Mouse (Mus musculus): ENCODE data around the gene Prpf6. TPM values are rescaled to one million over a fixed set of nuclear protein-coding genes. Genes with fewer than 3 reads are reported as not detected.

The Prpf6 gene
- total RNA-seq, 1 experiment, result 67.8 TPM

- peaks cover 0 to 4% of the 10 kb centered on the region in 2 experiments; a peak in 1 of 4 replicates for H3K4me1 ChIP-seq (ENCODE audit: control insufficient read depth in 2 of 2, insufficient read depth in 2 of 2, low read length in 2 of 2, poor library complexity in 1 of 2)
- H3K27ac ChIP-seq (ENCODE audit: insufficient read depth, low read depth, low read length, poor library complexity, severe bottlenecking), result no peak overlapping the region
- TF ChIP-seq CHD2 (IDR thresholded peaks at IDR 0.05; ENCODE audit: low read depth, low read length), result no peak
- no peak for TF ChIP-seq HCFC1 (IDR thresholded peaks at IDR 0.05; ENCODE audit: borderline replicate concordance, insufficient read depth, low read length)
- no peak for TF ChIP-seq ZC3H11A (IDR thresholded peaks at IDR 0.05; ENCODE audit: borderline replicate concordance, low read depth, low read length)
- TF ChIP-seq ZNF384 (IDR thresholded peaks at IDR 0.05; ENCODE audit: low read depth, low read length), result no peak
Observed at GRCm38 (mm10) chr2:181632624-181633023, 41.0 kb downstream of the Prpf6 start.

GRCm38 (mm10) chr2:181635865-181636264, 44.2 kb downstream of the Prpf6 start:
- Histone ChIP-seq H3K4me3 (ENCODE audit: insufficient read depth in 1 of 2, low read depth in 1 of 2, low read length in 2 of 2, poor library complexity in 1 of 2, severe bottlenecking in 1 of 2) (no peak overlapping the region), H3K9me3 (ENCODE audit: control insufficient read depth, insufficient read depth, low read depth, low read length) (no peaks in the 10 kb centered on the region), H3K9ac (ENCODE audit: insufficient read depth, low read depth, low read length, poor library complexity, severe bottlenecking) (no peak overlapping the region), H3K36me3 (ENCODE audit: control insufficient read depth, insufficient read depth, low read length, poor library complexity, severe bottlenecking) (peaks cover 32% of the 10 kb centered on the region), H3K4me1 (ENCODE audit: control insufficient read depth in 2 of 2, insufficient read depth in 2 of 2, low read length in 2 of 2, poor library complexity in 1 of 2) (no peaks in the 10 kb centered on the region), H3K27ac (ENCODE audit: insufficient read depth, low read depth, low read length, poor library complexity, severe bottlenecking) (no peak overlapping the region)
- DNase-seq (ENCODE audit: low read depth, low spot score), result no peak
- in situ Hi-C loops (cut with MboI; ENCODE audit: low sequenced_read_pairs in 2 of 2, unreplicated experiment in 2 of 2), result no loop called here
- TF ChIP-seq MAFK (IDR thresholded peaks at IDR 0.05; ENCODE audit: insufficient read depth, low read depth, low read length), result no peak
- TF ChIP-seq ZC3H11A (IDR thresholded peaks at IDR 0.05; ENCODE audit: borderline replicate concordance, low read depth, low read length), result no peak
- TF ChIP-seq CHD2 (IDR thresholded peaks at IDR 0.05; ENCODE audit: low read depth, low read length), result no peak
- no peak for TF ChIP-seq ZNF384 (IDR thresholded peaks at IDR 0.05; ENCODE audit: low read depth, low read length)
- TF ChIP-seq HCFC1 (IDR thresholded peaks at IDR 0.05; ENCODE audit: borderline replicate concordance, insufficient read depth, low read length), result no peak

More at GRCm38 (mm10) chr2:181632624-181633023, 41.0 kb downstream of the Prpf6 start:
- no peak overlapping the region for H3K4me3 ChIP-seq (ENCODE audit: insufficient read depth in 1 of 2, low read depth in 1 of 2, low read length in 2 of 2, poor library complexity in 1 of 2, severe bottlenecking in 1 of 2)
- DNase-seq (ENCODE audit: low read depth, low spot score), result no peak
- no peak overlapping the region for H3K9ac ChIP-seq (ENCODE audit: insufficient read depth, low read depth, low read length, poor library complexity, severe bottlenecking)
- peaks cover 28% of the 10 kb centered on the region for H3K36me3 ChIP-seq (ENCODE audit: control insufficient read depth, insufficient read depth, low read length, poor library complexity, severe bottlenecking)
- in situ Hi-C loops (cut with MboI; ENCODE audit: low sequenced_read_pairs in 2 of 2, unreplicated experiment in 2 of 2), result no loop called here
- H3K9me3 ChIP-seq (ENCODE audit: control insufficient read depth, insufficient read depth, low read depth, low read length), result no peaks in the 10 kb centered on the region

- no peak for DNase-seq (ENCODE audit: low read depth, low spot score)
- no peaks in the 10 kb centered on the region for H3K9me3 ChIP-seq (ENCODE audit: control insufficient read depth, insufficient read depth, low read depth, low read length)
- in situ Hi-C loops (cut with MboI; ENCODE audit: low sequenced_read_pairs in 2 of 2, unreplicated experiment in 2 of 2), result no loop called here
- peak; percentile 29; the same call in 1 of the 2 replicates for TF ChIP-seq ZC3H11A (IDR thresholded peaks at IDR 0.05; ENCODE audit: borderline replicate concordance, low read depth, low read length)
- no peak for TF ChIP-seq MAFK (IDR thresholded peaks at IDR 0.05; ENCODE audit: insufficient read depth, low read depth, low read length)
- TF ChIP-seq ZNF384 (IDR thresholded peaks at IDR 0.05; ENCODE audit: low read depth, low read length), result no peak
- TF ChIP-seq CHD2 (IDR thresholded peaks at IDR 0.05; ENCODE audit: low read depth, low read length), result no peak
- no peak overlapping the region for H3K27ac ChIP-seq (ENCODE audit: insufficient read depth, low read depth, low read length, poor library complexity, severe bottlenecking)
- H3K36me3 ChIP-seq (ENCODE audit: control insufficient read depth, insufficient read depth, low read length, poor library complexity, severe bottlenecking), result peaks cover 28% of the 10 kb centered on the region
- H3K9ac ChIP-seq (ENCODE audit: insufficient read depth, low read depth, low read length, poor library complexity, severe bottlenecking), result no peak overlapping the region
- no peaks in the 10 kb centered on the region for H3K4me1 ChIP-seq (ENCODE audit: control insufficient read depth in 2 of 2, insufficient read depth in 2 of 2, low read length in 2 of 2, poor library complexity in 1 of 2)
- no peak overlapping the region for H3K4me3 ChIP-seq (ENCODE audit: insufficient read depth in 1 of 2, low read depth in 1 of 2, low read length in 2 of 2, poor library complexity in 1 of 2, severe bottlenecking in 1 of 2)
Observed at GRCm38 (mm10) chr2:181644361-181644760, 52.7 kb downstream of the Prpf6 start.

GRCm38 (mm10) chr2:181645666-181646065, 54.0 kb downstream of the Prpf6 start:
- in situ Hi-C loops (cut with MboI; ENCODE audit: low sequenced_read_pairs in 2 of 2, unreplicated experiment in 2 of 2), result no loop called here
- no peaks in the 10 kb centered on the region for H3K4me1 ChIP-seq (ENCODE audit: control insufficient read depth in 2 of 2, insufficient read depth in 2 of 2, low read length in 2 of 2, poor library complexity in 1 of 2)

More at GRCm38 (mm10) chr2:181645666-181646065, 54.0 kb downstream of the Prpf6 start:
- Histone ChIP-seq H3K9me3 (ENCODE audit: control insufficient read depth, insufficient read depth, low read depth, low read length) (no peaks in the 10 kb centered on the region), H3K9ac (ENCODE audit: insufficient read depth, low read depth, low read length, poor library complexity, severe bottlenecking) (no peak overlapping the region), H3K27ac (ENCODE audit: insufficient read depth, low read depth, low read length, poor library complexity, severe bottlenecking) (no peak overlapping the region), H3K4me3 (ENCODE audit: insufficient read depth in 1 of 2, low read depth in 1 of 2, low read length in 2 of 2, poor library complexity in 1 of 2, severe bottlenecking in 1 of 2) (no peak overlapping the region), H3K36me3 (ENCODE audit: control insufficient read depth, insufficient read depth, low read length, poor library complexity, severe bottlenecking) (peaks cover 35% of the 10 kb centered on the region)
- no peak for TF ChIP-seq ZNF384 (IDR thresholded peaks at IDR 0.05; ENCODE audit: low read depth, low read length)
- no peak for TF ChIP-seq HCFC1 (IDR thresholded peaks at IDR 0.05; ENCODE audit: borderline replicate concordance, insufficient read depth, low read length)
- no peak for DNase-seq (ENCODE audit: low read depth, low spot score)
